Mouse (Mus musculus): Measurements from ENCODE around the gene Zc3h12d.

Gene Zc3h12d

DNA sequence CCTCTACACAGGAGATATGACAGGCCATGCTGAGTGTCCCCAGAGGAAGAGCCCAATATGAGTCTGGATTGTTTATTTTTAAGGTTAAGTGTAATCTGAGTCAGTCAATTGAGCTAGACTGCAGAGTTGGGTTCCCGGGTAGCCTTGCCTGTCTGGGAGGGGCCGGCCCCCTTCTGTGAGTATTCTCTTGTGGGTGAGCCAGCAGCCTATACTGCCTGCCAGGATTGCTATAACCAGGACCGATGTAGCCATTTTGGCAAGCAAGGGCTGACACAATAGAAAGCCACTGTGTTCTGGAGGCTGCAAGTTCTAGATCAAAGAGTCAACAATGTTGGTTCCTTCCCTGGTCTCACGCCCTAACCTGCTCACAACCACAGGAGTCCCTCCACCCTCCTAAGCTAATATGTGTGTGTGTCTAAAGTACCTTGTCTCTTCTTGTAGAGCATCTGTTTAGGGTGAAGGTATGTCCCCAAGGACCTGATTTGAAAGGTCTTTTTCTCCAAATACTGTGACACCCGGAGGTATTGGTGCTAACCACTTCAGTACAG, 6.7 kb downstream of the Zc3h12d start:
- peak; percentile 30 for DNase-seq (ENCODE audit: low spot score)

DNA sequence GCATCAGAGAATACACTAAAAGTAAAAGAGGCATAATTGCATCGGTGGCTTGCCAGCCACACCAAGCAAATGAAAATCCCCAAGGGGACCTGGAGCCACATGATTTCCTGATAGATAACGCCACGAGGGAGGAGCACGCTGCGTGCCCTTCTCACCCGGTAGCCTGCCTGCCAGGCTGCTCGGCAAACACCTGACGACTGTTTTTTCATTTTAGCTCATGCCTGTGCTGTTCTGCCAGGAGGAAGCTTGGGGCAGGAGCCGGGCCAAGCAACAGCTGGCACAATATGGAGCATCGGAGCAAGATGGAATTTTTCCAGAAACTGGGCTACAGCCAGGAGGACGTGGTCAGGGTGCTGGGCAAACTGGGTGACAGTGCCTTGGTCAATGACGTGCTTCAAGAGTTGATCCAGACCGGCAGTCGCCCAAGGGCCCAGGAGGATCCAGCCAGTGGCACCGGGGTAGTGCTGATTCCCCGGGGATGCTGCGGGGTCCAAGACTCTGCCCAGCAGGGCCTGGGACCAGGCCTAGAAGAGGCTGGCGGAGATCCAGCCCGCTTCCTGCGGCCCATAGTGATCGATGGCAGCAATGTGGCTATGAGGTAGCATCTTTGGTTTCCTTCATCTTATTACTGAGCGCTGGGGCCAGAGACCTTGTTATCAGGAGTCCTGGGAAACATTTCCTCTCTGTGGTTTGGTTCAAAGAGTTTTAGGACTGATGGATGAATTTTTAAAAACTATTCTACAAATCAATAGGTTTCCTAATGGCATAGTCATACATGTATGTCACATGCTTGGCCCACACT, 7.5 kb downstream of the Zc3h12d start:
- peak; percentile 73 for DNase-seq (ENCODE audit: low spot score)

GRCm38 (mm10) chr10:7840353-7840733, 8.1 kb downstream of the Zc3h12d start:
- DNase-seq (ENCODE audit: low spot score) = no peak

- no peak for DNase-seq (ENCODE audit: low spot score)
These were observed 8.5 kb downstream of the Zc3h12d start for GRCm38 (mm10) chr10:7840785-7841184.

DNA sequence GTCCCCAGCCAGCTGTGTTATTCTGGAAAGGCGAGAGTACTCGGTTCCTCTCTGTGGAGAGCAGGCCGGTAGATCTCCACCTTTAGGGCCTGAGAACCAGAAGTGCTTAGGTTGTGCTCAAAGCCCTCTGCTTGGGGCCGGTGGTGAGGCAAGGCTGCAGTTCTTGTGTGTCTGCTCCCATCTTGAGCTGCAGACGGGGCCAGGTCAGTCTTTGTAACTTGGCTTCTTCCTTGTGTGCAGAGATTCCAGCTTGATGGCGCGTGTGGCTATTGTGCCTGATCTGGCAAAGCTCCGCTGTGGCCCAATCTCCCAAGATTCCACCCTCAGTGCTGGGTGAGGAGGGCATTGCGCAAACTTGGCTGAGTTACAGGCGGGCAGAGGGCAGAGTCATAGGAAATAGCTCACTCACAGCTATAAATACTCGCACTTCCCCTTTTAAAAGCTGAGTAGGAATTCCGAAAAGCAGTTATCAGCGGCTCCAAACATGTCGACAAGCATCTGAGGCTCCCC, 9.4 kb downstream of the Zc3h12d start:
- no peak for DNase-seq (ENCODE audit: low spot score)

- no peak for DNase-seq (ENCODE audit: low spot score)
These were observed 10.9 kb downstream of the Zc3h12d start for GRCm38 (mm10) chr10:7843181-7843580.

GRCm38 (mm10) chr10:7844161-7844560, 11.9 kb downstream of the Zc3h12d start:
- peak; percentile 42 for DNase-seq (ENCODE audit: low spot score)

DNA sequence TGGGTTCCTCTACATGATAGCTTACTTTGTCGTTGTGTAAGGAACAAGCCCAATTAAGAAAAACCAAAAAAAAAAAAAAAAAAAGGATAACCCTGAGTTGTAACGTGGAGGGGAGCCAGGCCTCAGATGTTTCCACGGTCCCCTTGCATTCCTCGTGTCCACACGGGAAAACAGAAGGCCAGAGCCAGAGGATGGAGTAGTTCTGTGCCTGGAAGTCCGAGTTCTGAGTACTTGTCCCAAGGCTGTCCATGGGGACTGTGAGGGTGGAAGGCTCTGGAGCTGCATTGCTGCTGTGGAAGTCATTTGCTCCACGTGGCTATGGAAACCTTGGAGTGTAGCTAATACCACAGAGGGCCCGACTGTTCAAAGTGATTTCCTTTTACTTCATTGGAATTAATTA, 12.9 kb downstream of the Zc3h12d start:
- DNase-seq (ENCODE audit: low spot score) = no peak

GRCm38 (mm10) chr10:7845991-7846390, 13.7 kb downstream of the Zc3h12d start:
- no peak for DNase-seq (ENCODE audit: low spot score)

GRCm38 (mm10) chr10:7847166-7847605, 14.9 kb downstream of the Zc3h12d start:
- DNase-seq (ENCODE audit: low spot score) = no peak

- DNase-seq (ENCODE audit: low spot score) = no peak
These were observed 19.6 kb downstream of the Zc3h12d start for GRCm38 (mm10) chr10:7851891-7852290.

DNA sequence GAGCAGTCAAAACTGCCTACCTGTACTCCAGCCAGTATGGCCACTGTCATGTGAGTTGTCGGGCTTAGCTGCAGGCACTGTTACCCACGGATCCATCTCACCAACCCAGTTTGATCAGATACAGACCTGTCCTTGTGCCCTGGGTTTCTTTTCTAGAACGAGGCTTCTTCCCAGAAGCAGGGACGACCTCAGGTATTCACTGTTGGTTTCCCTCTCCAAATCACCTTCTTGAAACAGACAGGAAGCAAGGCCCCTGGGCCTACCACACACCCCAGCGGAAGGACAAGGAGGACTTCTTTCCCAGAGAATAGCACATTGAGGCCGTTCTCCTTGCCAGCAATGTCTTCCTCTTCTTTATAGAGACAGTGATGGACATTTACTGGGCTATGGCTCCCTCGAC, 28.2 kb downstream of the Zc3h12d start:
- DNase-seq (ENCODE audit: low spot score) = no peak

DNA sequence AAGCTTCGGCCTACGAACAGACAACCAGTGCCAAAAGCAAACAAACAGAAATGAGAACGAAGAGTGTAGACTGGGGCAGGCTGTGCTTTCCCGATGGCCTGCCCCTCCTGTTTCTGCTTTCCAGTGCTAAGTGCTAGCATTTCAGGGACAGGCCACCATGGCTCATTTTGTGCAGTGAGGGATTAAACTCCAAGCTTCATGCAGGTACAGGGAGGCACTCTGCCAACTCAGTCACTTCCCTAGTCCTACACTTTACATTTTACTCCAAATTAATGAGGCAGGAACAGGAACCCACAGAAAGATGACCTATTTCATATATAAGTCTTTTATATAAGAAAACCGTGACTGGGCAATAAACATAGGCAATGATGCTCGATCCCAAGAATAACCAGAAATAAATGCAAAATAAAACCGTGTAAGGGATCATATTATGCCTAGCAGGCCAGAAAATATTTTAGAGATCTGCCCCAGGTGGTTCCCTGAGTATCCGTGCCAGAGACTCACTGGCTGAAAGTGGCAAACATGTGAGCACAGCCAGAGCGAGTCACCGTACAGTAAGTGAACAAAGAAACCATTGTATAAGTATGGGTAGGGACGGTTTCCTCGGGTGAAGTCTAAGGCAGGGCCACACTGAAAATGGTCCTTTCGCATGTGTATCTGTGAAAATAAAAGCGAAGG, 29.1 kb downstream of the Zc3h12d start:
- no peak for DNase-seq (ENCODE audit: low spot score)

DNA sequence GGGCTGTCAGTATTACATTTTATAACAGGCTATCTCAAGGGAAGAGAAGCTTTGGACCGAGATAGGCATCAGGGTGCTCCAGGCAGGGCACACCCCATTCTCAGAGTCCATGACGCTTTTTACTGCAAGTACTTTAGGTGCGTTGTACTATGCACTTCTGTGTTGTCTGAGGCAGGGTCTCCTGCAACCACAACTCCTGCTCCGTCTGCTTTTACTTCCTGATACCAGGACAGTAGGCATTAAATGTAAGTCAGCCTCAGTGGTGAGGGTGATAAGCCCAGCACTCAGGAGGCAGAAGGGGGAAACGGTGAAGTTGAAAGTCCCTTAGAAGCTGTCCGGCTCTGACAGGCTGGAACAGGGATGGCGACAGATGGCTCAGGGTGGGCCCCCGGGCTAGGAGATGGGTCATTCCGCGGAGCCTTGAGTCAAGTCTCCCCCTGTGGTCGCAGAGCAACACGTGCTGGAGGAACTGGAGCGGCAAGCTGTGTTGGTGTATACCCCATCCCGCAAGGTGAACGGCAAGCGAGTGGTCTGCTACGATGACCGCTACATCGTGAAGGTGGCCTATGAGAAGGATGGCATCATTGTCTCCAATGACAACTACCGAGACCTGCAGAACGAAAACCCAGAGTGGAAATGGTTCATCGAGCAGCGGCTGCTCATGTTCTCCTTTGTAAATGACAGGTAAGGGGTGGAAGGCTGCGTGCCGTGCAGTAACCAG, 29.8 kb downstream of the Zc3h12d start:
- DNase-seq (ENCODE audit: low spot score) = no peak

GRCm38 (mm10) chr10:7863411-7863810, 31.1 kb downstream of the Zc3h12d start:
- no peak for DNase-seq (ENCODE audit: low spot score)

- no peak for DNase-seq (ENCODE audit: low spot score)
These were observed 31.9 kb downstream of the Zc3h12d start for GRCm38 (mm10) chr10:7864184-7864583.

- DNase-seq (ENCODE audit: low spot score) = no peak
These were observed 32.5 kb downstream of the Zc3h12d start for GRCm38 (mm10) chr10:7864806-7865205.

DNA sequence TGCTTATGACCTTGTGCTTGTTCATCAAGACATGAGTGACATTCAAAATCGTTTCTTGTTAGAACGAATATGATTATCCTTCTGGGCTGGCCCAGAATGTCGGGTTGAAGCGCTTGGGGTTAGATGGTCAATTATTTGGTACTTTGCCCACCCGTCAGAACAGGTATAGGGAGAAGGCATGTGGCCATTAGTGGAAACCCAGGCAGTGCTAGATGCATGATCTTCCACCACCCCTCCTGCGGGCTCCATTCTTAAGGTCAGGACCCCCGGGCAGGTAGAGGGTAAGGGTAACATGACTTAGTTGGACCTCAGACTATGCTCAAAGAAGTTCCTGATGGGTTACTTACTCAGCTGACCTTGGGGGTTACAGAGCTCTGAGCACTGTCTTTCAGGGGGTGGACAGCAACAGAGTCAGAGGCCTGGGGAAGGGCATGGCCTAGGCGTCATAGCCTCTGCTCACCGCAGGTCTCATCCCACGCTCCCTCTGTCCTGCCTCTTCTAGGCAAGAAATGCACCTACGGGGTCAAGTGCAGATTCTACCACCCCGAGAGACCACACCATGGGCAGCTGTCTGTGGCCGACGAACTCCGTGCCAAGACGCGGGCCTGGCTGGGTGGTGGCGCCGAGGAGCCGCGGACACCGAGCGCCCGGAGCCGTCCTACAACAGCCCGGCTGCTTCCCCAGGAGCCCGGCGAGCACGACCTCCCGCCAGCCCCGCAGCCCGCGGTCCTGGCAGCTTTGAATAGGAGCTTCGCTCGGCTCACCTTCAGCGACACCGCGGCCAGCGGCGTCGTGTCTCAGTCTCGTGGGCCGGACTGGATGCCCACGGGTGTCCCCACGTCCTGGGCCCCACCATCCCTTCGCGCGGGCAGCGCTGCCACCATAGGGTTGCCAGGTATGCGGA, 34.7 kb downstream of the Zc3h12d start:
- DNase-seq (ENCODE audit: low spot score) = no peak

DNA sequence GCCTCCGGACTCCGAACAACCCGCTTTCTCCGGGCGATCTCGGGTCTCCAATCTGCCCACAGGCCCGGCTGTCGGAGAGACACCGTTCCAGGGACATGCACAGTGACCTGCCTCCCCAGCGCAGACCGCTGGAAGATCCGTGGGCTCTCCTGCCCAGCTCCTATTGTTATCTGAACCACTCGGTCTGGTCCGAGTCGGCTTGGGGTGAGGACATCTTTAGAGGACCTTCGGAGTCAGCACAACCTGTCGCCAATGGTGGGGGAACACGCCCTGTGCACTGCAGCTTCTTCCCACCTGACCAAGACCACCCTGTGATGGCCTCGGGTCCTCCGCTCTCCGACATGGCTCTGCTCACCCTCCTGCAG, 35.4 kb downstream of the Zc3h12d start:
- no peak for DNase-seq (ENCODE audit: low spot score)

- DNase-seq (ENCODE audit: low spot score) = no peak
These were observed 37.5 kb downstream of the Zc3h12d start for GRCm38 (mm10) chr10:7869746-7870145.

GRCm38 (mm10) chr10:7870571-7871315, 38.5 kb downstream of the Zc3h12d start:
- peak; percentile 30 for DNase-seq (ENCODE audit: low spot score)
